Mouse (Mus musculus): Measurements from ENCODE around the gene Zbtb20.

GRCm38 (mm10) chr16:43328221-43328620 lies 452.5 kb downstream of the Zbtb20 start:
- TF ChIP-seq CTCF (IDR thresholded peaks at IDR 0.05; ENCODE audit: low read depth): no peak
- no peak for TF ChIP-seq EP300 (IDR thresholded peaks at IDR 0.05; ENCODE audit: low read depth)

Data from heart, postnatal 0 days (tissue).